8 mouse cellular contexts compared by ENCODE assay signal in genomic region chr6:117167426-117167730, GRCm38 (mm10). TPM values are rescaled to one million over a fixed set of nuclear protein-coding genes. Genes with fewer than 3 reads are reported as not detected.
A peak's percentile ranks its signal among the peaks of the same experiment; 100 is the strongest.
DNase-seq lines count a peak whose midpoint lies in the region; ATAC-seq lines count a peak whose summit lies in the region.

No protein-coding gene starts in this region.

- H3K9me3 ChIP-seq in kidney, embryonic 16.5 days (ENCODE audit: low read length): no peaks in the 10 kb centered on the region
- H3K9me3 ChIP-seq in forebrain, embryonic 12.5 days: no peaks in the 10 kb centered on the region
- H3K9me3 ChIP-seq in hindbrain, embryonic 16.5 days (ENCODE audit: control insufficient read depth, low read length): no peaks in the 10 kb centered on the region
- no peaks in the 10 kb centered on the region for H3K9me3 ChIP-seq in midbrain, embryonic 14.5 days (ENCODE audit: control insufficient read depth, low read length)

- no peak for ATAC-seq in kidney, embryonic 16.5 days (ENCODE audit: low FRiP score, low TSS enrichment)
- ATAC-seq in forebrain, embryonic 12.5 days (ENCODE audit: low FRiP score): no peak
- no peak for ATAC-seq in hindbrain, embryonic 16.5 days
- ATAC-seq in midbrain, embryonic 14.5 days (ENCODE audit: low FRiP score, low TSS enrichment): no peak

- DNase-seq in kidney, adult 9 months: no peak
- DNase-seq in midbrain, embryonic 14.5 days: peak; percentile 16
- DNase-seq in c-Kit-positive CD71-positive TER-119-positive erythroid progenitor cells, embryonic 14.5 days (ENCODE audit: low spot score): no peak
- DNase-seq in spleen, postnatal 10 days (ENCODE audit: low spot score in 2 of 2): no peak
- no peak for DNase-seq in urinary bladder, postnatal 14 days (ENCODE audit: low spot score)

- peaks cover 17% of the 10 kb centered on the region for H3K4me1 ChIP-seq in kidney, embryonic 16.5 days (ENCODE audit: insufficient read depth, low read length)
- H3K4me1 ChIP-seq in forebrain, embryonic 12.5 days: peaks cover 28% of the 10 kb centered on the region
- peaks cover 28% of the 10 kb centered on the region for H3K4me1 ChIP-seq in hindbrain, embryonic 16.5 days (ENCODE audit: control insufficient read depth, insufficient read depth, low read depth, low read length)
- peaks cover 14% of the 10 kb centered on the region; the same call in 1 of the 2 replicates for H3K4me1 ChIP-seq in midbrain, embryonic 14.5 days (ENCODE audit: control insufficient read depth, insufficient read depth, low read length)

- H3K4me2 ChIP-seq in kidney, embryonic 16.5 days (replicated peaks; ENCODE audit: low read depth, low read length): peak overlapping the region; percentile 93
- peak overlapping the region; percentile 35 for H3K4me2 ChIP-seq in forebrain, embryonic 12.5 days
- peak overlapping the region; percentile 45 for H3K4me2 ChIP-seq in hindbrain, embryonic 16.5 days (ENCODE audit: low read length)
- H3K4me2 ChIP-seq in midbrain, embryonic 14.5 days (ENCODE audit: low read length): peak overlapping the region; percentile 90

- no peaks in the 10 kb centered on the region for H3K36me3 ChIP-seq in kidney, embryonic 16.5 days (ENCODE audit: insufficient read depth, low read length)
- no peaks in the 10 kb centered on the region for H3K36me3 ChIP-seq in forebrain, embryonic 12.5 days (replicated peaks)
- no peaks in the 10 kb centered on the region for H3K36me3 ChIP-seq in hindbrain, embryonic 16.5 days (ENCODE audit: control insufficient read depth, insufficient read depth, low read length)
- H3K36me3 ChIP-seq in midbrain, embryonic 14.5 days (ENCODE audit: control insufficient read depth, insufficient read depth, low read length): no peaks in the 10 kb centered on the region

- no peak overlapping the region for H3K27ac ChIP-seq in kidney, embryonic 16.5 days (ENCODE audit: low read length)
- no peak overlapping the region for H3K27ac ChIP-seq in forebrain, embryonic 12.5 days
- no peak overlapping the region for H3K27ac ChIP-seq in hindbrain, embryonic 16.5 days (ENCODE audit: low read depth, low read length)
- H3K27ac ChIP-seq in midbrain, embryonic 14.5 days (replicated peaks; ENCODE audit: low read depth, low read length): no peak overlapping the region

- H3K4me3 ChIP-seq in kidney, embryonic 16.5 days (ENCODE audit: low read length): peak overlapping the region; percentile 7; the same call in 1 of the 2 replicates
- peak overlapping the region; percentile 53; the same call in 1 of the 2 replicates for H3K4me3 ChIP-seq in forebrain, embryonic 12.5 days (replicated peaks)
- H3K4me3 ChIP-seq in hindbrain, embryonic 16.5 days (ENCODE audit: low read length): no peak overlapping the region
- 0 out of 2 replicates have a peak overlapping the region, but pooled peaks have one; percentile 14 for H3K4me3 ChIP-seq in midbrain, embryonic 14.5 days (replicated peaks; ENCODE audit: low read depth, low read length)

- no peak overlapping the region for H3K9ac ChIP-seq in kidney, embryonic 16.5 days (replicated peaks; ENCODE audit: low read length)
- no peak overlapping the region for H3K9ac ChIP-seq in forebrain, embryonic 12.5 days
- H3K9ac ChIP-seq in hindbrain, embryonic 16.5 days (ENCODE audit: low read depth, low read length): no peak overlapping the region
- no peak overlapping the region for H3K9ac ChIP-seq in midbrain, embryonic 14.5 days (replicated peaks; ENCODE audit: low read length)

- WGBS in kidney, embryonic 16.5 days: 18% methylated on average over 7 of the region's 7 CpGs
- 12% methylated on average over 7 of the region's 7 CpGs for WGBS in forebrain, embryonic 12.5 days
- WGBS in hindbrain, embryonic 16.5 days: 12% methylated on average over 7 of the region's 7 CpGs
- WGBS in midbrain, embryonic 14.5 days: 10% methylated on average over 7 of the region's 7 CpGs

- H3K27me3 ChIP-seq in kidney, embryonic 16.5 days (ENCODE audit: insufficient read depth, low read length): peaks cover 11% of the 10 kb centered on the region
- peaks cover 63% of the 10 kb centered on the region for H3K27me3 ChIP-seq in forebrain, embryonic 12.5 days
- H3K27me3 ChIP-seq in hindbrain, embryonic 16.5 days (replicated peaks; ENCODE audit: control insufficient read depth, insufficient read depth, low read length): peaks cover 24% of the 10 kb centered on the region
- peaks cover 59% of the 10 kb centered on the region for H3K27me3 ChIP-seq in midbrain, embryonic 14.5 days (ENCODE audit: control insufficient read depth, insufficient read depth, low read length)

RNA-seq across cellular contexts. Expression of gene Cxcl12, which starts 1.0 kb away (rescaled TPM):
- 152 and 162 TPM in 2 replicates for polyA plus RNA-seq in kidney, embryonic 16.5 days (2015; fragmentation: Nextera tagmentation; extraction: Ambion mirVana)
- polyA plus RNA-seq in forebrain, embryonic 12.5 days (2016; fragmentation: Nextera tagmentation; extraction: Ambion mirVana): 56.4 and 63.4 TPM in 2 replicates
- 71.7 and 89.4 TPM in 2 replicates for polyA plus RNA-seq in hindbrain, embryonic 16.5 days (2015; fragmentation: Nextera tagmentation; extraction: Ambion mirVana)
- polyA plus RNA-seq in midbrain, embryonic 14.5 days (2014; fragmentation: Nextera tagmentation; extraction: Ambion mirVana): 6.4 and 80.3 TPM in 2 replicates

Comparison
In these comparisons a context has a peak if more than half of its experiments do, and no peak if none do; other contexts are left out.
1. H3K4me2 ChIP-seq: peak in every context shown above with its lines; median percentile 93 in kidney, embryonic 16.5 days; 90 in midbrain, embryonic 14.5 days; 45 in hindbrain, embryonic 16.5 days; 35 in forebrain, embryonic 12.5 days.